Mouse (Mus musculus) megakaryocyte-erythroid progenitor cell, adult 5-6 weeks (primary cell): ENCODE measurements around the gene Gm15319. TPM values are rescaled to one million over a fixed set of nuclear protein-coding genes. Genes with fewer than 3 reads are reported as not detected.
"Not testable (repeated sequence)": the region's sequence is repeated elsewhere in the genome, so short reads cannot be mapped to it uniquely, and the experiment has no call there.

Experiments used
- ATAC-seq: replicated peaks from 2 replicates; pipeline ENCODE4 v1.8.0; 2016; ENCODE audit warnings: mild to moderate bottlenecking, inconsistent platforms; ENCODE audit not compliant: severe bottlenecking, poor library complexity, low FRiP score, low TSS enrichment
- total RNA-seq, 2 experiments: library from RNA; stranded (forward) in 1 of 2; stranded (reverse) in 1 of 2; fragments of 200-1000, 215-1000 nt in 1 of 2; fragments of >200 nt in 1 of 2; fragmentation: Nextera tagmentation in 1 of 2; gene quantifications; 2 replicates each; pipeline ENCODE4 v1.2.3; 2014 to 2017

The Gm15319 gene
- not detected in 2 replicates for total RNA-seq (2014; fragmentation: Nextera tagmentation)
- total RNA-seq (2017): not detected in 2 replicates

DNA sequence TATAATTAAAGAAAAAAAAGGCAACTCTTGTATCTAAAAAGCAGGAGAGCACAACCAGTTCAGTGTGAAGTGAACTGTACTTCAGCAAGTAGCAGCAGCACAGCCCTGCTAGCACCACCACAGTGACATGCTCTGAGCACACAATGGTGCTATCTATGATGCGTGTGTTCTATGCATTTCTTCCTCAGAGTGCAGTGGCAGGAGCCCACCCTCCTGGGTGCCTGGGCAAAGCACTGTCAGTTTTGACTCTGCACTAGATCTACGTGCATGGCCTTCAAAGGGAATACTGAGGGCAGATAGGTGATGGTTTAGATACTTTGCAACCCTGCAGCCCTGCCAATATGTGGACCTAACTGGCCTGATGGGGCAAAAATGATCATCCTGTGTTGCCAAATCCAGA, at the start of gene Gm15319:
TSS of gene Gm15319 (minus strand) at position 101 of the 400 bp plus-strand sequence.
- not testable (repeated sequence) for ATAC-seq

DNA sequence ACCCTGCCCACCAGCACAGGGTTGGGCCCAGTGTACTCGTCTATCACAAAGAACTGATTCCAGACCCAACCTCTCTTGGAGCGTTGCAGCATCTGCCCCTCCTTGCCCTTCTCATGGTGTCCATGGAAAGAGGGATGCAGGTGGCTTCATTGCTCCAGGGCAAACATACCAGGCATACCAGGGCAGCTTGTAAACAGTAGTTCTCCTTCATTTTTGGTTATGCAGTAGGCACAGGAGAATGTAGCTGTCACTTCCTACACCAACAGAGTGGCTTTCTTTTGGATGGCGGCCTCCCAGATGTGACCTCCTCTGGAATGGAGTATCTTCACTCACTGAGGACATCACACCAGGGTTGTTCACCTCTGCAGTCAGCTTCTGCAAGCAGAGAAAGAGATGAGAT, 47.3 kb upstream of the Gm15319 start:
- not testable (repeated sequence) for ATAC-seq

DNA sequence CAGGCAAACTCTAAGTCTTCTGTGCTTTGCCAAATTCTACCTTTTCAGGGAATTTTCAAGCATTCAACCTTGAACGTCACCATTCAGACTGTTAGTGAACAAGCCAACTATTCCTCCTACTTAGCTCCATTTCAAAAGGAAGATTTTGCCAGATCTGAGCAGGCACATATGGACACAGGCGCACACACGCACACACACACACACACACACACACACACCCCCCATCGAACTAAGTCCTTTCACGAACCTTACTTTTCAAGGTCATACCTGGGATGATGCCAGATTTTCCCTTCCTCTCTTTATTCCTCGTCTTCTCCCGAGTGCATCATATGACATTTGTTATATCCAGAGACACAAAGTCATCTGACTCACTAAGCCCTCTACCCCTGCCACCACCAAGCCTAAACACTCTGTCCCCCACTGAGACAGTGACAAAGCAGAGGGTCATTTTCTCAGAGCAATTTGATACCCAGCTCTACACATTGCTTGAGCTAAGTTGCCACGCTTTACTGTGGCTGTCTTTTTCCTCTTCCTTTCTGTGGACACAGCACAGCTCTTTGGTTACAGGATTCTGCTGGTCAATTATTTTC, 45.5 kb upstream of the Gm15319 start:
- ATAC-seq: not testable (repeated sequence)

DNA sequence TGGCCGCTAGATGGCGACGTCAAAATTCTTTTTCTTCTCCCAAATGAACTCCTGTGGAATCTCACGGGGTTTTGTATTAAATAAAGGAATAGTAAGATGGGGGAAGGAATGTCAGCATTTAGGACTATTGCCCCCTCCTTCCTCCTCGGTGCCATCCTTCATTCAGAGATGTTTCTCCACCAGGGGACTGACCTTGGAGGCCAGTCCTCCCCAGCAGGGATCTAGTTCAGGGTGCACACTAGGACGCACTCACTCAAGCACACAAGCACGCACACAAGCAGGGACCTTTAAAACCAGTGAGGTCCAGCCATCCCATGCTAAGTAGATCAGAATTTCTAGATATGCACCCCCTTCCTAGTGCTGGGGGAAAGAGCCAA, 26.3 kb upstream of the Gm15319 start:
- ATAC-seq: not testable (repeated sequence)

DNA sequence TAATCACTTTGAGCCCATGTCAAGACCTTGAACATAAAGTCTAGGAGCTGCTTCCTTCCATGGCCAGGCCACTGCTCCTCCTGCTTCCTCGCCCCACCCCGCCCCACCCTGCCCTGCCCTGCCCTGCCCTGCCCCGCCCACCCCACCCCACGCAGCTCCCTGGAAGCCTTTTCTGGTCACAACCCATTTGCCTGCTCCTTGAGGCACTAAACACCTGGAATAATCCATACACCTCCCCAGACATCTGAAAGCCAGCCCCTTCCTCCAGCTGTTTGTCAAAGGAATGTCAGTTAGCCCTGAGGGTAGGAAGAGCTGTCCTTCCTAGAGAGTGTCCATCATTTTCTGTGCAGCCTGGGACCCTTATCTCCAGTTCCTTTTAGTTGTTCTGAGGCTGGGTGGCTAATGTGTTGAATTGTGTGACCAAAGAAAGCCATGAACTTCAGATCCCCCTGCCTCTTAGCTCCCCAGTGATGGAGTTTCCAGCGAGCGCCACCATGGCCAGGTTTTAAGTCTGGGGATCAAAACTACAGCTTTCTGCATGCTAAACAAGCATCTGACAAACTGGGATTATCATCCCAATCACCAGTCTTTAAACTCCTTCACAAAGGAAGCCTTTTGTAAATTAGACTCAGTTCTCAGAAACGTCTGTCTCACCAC, 25.8 kb upstream of the Gm15319 start:
- ATAC-seq: peak; percentile 78

DNA sequence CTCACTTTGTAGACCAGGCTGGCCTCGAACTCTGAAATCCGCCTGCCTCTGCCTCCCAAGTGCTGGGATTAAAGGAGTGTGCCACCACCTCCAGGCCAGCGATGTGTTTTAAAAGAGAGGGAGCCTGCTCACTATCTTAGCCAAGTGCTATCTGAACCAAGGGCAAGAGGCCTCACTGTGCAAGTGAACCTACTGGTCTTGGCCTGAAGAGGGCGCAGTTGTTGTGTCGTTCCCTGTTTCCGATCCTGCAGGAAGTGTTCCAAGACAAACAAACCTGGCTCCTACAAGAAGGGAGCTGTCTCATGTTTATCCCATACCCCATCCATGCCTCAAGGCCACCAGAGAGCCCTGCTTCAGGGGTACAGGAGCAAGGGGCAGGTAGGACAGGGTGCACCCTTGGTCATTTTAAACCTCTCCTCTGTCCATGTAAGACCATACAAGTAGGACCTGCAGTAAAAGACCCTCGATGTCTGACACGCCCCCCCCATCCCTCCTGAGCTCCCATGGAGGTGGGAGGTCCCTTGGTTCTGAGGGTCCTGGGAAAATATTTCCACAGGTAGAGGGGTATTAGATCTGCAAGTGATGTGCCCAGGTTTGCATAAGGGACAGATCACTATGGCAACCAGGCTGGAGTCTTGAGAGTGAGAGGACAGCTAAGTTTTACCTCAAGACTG, 24.2 kb upstream of the Gm15319 start:
- ATAC-seq: peak; percentile 90

DNA sequence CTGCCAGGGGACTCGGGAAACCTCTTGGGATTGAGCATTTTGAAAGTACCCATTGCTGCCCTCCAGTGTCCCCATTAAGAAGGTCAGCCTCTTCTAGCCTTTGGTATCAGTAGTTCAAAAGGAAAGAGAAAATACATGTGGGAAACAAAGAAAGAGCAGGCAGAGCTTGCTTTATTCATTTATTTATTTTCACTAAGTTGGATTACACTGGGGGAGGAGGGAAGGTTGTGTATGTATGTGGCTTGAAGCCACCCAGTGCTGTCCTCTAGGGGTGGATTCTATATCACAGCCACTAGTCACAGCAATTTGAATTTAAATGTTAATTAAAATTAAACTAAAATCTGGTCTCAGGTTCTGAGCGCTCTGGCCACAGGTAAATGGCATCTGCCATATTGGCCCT, 22.0 kb upstream of the Gm15319 start:
- not testable (repeated sequence) for ATAC-seq

DNA sequence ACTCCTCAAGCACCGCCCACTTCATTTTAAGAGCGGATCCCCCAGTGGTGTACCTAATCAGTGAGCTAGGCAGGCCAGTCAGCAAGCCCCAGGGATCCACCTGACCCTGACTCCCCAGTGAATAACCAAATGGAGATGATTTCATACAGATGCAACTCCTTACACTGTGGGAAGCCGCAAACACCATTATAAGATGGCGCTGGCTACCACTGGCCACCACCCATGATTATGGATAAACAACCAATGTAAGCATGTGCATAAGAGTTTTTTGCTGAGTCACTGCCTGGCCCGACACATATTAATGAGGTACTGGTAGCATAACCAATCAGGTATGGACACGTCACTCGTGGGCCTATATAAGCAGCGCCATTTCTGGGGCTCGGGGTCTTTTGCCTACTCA, 21.1 kb upstream of the Gm15319 start:
- ATAC-seq: not testable (repeated sequence)

DNA sequence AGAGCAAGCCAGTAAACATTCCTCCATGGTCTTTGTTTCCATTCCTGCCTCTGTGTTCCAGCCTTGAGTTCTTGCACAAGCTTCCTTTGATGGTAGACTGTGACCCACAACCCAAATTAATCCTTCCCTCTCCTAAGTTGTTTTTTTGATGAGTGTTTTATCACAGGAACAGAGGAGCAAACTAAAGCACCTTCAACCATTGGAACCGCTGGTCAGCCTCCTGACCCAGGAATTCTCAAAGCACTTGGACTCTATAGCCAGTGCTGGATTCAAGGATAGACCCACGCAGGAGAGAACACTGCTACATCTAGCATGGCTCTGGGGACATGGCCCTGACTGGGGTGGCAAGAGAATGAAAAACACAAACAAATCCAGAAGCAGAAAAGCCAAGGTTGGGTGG, 19.1 kb upstream of the Gm15319 start:
- ATAC-seq: not testable (repeated sequence)

DNA sequence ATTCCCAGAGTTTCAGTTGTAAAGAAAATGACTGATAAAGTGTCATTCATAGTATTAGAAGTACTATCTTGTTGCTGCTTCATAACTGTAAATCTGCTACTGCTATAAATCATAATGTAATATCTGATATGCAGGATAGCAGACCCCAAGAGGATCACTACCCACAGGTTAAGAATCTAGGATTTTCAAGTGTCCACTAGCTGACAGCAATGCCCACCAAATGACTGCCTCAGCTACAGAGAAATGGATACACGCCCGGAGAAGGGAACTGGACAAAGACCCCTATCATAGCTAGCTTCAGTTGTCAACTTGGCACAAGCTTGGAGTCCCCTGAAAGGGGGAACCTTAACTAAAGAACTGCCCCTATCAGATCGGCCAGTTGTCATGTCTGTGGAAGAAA, 18.6 kb upstream of the Gm15319 start:
- ATAC-seq: not testable (repeated sequence)

DNA sequence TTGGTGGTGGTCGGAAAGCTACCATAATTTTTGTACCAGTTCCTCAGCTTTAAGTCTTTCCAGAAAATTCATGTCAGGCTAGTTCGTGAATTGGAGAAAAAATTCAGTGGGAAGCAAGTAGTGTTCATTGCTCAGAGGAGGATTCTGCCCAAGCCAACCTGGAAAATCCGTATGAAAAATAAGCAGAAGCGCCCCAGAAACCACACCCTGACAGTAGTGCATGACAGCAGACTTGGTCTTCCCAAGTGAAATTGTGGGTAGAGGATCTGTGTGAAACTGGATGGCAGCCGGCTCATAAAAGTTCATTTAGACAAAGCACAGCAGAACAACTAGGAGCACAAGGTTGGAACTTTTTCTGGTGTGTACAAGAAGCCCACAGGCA, 18.2 kb upstream of the Gm15319 start:
- ATAC-seq: not testable (repeated sequence)

DNA sequence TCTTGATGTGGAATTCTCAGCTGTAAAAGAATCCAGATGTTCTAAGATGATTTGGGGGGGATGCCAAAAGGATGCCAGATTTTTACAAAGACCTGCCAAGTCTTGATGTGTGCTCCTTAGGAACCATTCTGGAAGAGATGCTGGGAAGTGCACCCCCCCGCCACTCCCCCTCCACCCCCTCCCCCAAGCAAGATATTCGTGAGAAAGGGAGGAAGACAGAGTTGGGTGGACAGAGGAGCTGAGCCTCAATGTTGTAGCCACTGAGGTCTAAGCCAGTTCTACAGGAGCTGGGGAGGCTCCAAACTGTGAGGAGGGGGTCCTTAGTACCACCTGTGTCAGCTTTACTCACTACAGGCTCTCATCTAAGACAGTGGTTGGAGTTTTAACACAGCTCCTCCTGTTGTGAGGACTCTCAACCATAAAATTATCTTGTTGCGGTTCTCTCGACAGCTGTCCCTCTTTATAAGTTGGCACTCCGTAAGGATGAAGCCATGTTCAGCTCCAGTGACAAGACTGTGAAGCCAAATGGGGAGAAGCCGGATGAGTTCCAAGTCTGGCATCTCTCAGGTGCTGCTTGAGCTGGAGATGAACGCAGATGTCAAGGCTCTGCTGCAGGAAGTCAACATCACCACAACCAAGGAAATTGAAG, 17.7 kb upstream of the Gm15319 start:
- peak; percentile 50 for ATAC-seq

DNA sequence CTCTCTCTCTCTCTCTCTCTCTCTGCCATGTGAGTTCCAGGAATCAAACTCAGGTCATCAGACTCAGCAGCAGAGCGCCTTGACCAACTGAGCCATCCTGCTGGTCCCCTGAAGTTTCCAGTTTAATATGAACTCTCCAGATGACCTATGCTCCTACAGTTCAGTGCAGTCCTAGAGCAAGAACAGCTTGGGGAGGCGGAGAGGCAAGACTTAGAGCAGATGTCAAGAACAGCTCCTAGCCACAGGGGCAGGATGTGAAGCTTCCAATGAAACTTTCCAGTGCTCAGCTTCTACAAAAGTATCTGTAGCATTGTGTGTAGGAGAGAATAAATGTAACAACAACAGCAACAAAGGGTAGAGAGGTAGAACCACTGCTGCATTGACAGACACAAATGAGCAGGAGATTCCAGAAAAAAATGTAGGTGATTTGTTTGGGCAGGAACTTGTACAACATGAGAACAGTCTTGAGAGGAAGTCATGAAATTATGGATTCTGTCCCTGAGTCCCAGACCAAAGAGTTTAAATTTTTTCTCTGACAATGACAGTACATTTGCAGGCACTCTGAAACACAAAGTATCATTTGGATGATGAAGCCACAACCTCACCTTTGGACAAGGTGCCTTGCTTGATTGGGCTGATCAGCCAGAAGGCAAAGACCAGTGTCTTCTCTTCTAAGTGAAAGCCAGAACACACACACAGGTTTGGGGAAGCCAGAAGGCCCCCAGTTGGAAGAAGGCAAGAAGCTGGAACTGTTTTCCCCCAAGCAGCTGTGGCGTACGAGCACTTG, 16.8 kb upstream of the Gm15319 start:
- ATAC-seq: 0 out of 2 replicates have a peak, but pooled peaks have one; percentile 61

DNA sequence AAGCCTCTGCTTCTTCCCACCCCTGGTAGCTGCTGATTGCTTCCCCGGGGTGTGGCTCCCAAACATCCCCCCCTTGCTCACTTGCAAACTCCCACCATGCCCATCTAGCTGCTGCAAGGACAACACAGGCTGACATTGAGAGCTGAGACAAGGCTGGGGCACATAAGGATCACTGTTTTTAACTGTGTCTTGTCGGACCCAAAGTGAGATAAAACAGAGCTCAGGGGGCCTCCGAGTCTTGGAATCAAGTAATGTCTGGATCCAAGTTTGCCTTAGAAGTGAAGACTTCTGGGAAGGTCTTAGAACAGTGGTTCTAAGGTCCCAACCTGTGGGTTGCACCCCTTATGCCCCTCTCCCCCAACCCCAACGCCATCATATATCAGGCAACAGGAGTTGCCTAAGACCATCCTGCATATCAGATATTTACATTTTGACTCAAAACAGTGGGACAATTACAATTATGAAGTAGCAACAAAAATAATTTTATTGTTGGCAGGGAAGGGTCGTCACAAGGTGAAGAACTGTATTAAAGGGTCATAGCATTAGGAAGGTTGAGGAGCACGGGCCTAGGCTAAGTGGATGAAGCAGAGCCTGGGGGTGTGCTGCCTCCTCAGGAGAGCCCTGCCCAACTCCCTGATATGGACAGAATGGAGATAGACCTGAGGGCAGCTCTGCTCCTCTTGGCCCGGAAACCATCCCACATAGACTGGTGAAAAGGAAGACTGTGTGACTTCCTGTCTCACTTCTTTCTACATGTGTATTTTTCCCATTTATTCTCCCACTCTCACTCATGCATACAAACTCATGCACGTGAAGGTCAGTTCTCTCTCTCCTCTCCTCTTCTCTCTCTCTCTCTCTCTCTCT, 16.0 kb upstream of the Gm15319 start:
- ATAC-seq: peak; percentile 70

DNA sequence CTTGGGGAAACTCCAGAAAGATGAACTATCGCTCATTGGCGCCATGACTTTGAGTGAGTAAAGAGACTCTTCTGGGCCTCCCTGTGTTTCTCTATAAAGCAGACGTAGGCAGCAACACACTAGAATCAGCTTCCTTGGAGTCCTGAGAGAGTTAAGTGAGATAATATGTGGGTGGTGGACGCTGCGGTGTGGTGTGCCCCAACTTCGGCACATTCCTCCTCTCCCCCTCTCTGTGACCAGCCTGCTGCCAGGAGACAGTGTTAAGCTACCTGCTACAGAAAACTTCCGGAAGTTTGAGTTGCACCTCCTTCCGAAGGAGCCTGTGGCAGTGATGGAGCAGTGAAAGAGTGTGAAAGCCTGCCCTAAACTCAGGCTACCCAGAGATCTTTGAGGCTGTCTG, 15.3 kb upstream of the Gm15319 start:
- not testable (repeated sequence) for ATAC-seq

DNA sequence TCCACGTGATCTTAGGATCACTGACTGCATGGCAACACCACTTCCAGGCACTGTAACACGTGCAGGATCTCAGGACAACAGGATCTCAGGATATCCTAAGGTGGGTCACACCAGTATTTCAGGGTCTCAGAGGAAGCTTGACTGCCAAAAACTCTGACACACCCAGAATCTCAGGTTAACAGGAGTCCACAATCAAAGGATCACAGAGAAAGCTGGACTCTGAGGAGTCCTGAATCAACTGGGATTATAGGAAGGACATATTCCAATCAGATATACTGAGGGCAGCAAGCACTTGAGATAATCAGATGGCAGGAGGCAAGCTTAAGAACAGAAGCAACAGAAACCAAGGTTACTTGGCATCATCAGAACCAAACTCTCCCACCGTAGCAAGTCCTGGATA, 12.7 kb upstream of the Gm15319 start:
- ATAC-seq: not testable (repeated sequence)

DNA sequence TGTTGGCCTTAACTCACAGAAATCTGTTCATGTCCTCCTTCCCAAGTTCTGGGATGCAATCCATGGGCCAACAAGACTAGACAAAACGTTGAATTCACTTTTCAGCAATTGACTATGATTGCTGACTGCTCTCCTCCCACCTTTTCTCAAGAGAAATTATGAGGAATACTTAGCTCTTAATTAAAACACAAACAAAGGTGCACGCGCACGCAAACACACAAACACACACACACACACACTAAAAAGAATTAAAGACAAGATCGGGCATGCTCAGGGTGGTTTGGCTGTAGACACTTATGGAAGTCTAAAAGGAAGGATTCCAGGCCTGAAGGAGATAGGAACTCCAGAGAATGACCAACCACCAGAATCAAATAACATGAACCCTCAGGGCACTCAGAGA, 6.6 kb downstream of the Gm15319 start:
- not testable (repeated sequence) for ATAC-seq

DNA sequence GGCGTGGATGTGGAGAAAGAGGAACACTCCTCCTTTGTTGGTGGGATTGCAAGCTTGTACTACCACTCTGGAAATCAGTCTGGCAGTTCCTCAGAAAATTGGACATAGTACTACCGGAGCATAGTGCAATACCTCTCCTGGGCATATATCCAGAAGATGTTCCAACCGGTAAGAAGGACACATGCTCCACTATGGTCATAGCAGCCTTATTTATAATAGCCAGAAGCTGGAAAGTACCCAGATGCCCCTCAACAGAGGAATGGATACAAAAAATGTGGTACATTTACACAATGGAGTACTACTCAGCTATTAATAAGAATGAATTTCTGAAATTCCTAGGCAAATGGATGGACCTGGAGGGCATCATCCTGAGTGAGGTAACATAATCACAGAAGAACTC, 9.4 kb downstream of the Gm15319 start:
- ATAC-seq: not testable (repeated sequence)

DNA sequence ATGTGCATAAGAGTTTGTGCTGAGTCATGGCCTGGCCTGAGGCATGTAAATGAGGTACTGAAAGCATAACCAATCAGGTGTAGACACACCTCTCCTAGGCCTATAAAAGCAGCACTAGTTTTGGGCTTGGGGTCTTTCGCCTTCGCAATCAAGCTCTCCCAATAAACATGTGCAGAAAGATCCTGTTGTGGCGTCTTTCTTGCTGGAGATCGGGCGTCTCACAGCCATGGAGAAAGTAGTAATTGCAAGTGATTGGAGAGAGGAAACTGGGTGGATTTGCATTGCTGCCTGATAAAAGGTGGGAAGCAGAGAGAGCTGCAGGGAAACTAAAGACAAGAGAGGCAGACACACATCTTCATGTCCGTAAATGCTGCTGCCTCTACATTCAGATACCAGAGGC, 60.3 kb downstream of the Gm15319 start:
- not testable (repeated sequence) for ATAC-seq
